In the genomic region with DNA sequence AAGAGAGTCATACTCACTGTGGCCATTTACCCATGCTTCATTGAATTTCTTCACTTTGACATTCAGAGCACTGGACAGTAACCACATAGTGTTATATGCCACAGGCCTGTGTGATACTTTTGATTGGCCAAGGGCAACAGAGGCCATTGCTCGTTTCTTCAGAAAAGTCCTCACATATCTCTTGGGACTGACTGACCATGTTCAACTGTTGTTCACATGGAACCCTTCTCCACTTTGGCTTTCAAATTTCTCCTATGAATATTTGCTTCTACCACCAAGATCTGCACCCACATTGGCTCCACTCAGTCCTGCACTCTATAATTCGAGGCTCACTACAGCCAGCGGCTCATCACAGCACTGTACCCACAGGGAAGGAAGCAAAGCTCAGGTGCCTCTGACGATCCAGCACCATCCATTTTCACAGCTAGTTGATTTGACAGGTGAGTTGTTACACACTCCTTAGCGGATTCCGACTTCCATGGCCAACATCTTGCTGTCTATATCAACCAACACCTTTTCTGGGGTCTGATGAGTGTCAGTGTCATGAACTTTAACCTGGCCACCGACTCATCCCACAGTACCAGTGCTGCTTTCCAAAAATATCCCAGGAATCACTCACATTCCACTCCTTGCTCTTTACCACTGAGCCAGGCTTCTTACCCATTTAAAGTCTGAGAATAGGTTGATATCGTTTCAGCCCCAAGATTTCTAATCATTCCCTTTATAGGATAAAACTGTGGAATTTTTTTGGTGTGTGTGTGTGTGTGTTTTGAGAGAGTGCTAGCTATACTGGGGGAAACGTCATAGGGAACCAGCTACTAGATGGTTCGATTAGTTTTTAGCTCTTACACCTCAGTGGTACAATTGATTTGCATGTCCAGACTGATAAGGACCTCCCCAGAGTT, we compare ENCODE assay signal across 8 mouse cellular contexts.
DNase-seq lines count a peak whose midpoint lies in the region; ATAC-seq and TF ChIP-seq lines count a peak whose summit lies in the region.
"Had no signal": no experiment of that assay in that cellular context is flagged by ENCODE, and none has a peak within 500 bp of the region (broad histone marks: within the 10 kb centered on the region; RNA-seq: fewer than 3 reads in every experiment).

No protein-coding gene starts in this region.

- no peaks in the 10 kb centered on the region for H3K27me3 ChIP-seq in embryonic facial prominence, embryonic 12.5 days
- H3K27me3 ChIP-seq in heart, embryonic 13.5 days (replicated peaks) = no peaks in the 10 kb centered on the region
- H3K27me3 ChIP-seq in kidney, embryonic 16.5 days (ENCODE audit: insufficient read depth, low read length) = no peaks in the 10 kb centered on the region

- no peak overlapping the region for H3K4me2 ChIP-seq in embryonic facial prominence, embryonic 12.5 days (replicated peaks)
- no peak overlapping the region for H3K4me2 ChIP-seq in heart, embryonic 13.5 days
- H3K4me2 ChIP-seq in kidney, embryonic 16.5 days (replicated peaks; ENCODE audit: low read depth, low read length) = no peak overlapping the region

- H3K9ac ChIP-seq in ES-E14 (ENCODE audit: insufficient read depth, low read depth, low read length, poor library complexity, severe bottlenecking) = no peak overlapping the region
- H3K9ac ChIP-seq in embryonic facial prominence, embryonic 12.5 days = no peak overlapping the region
- H3K9ac ChIP-seq in heart, embryonic 13.5 days = no peak overlapping the region
- H3K9ac ChIP-seq in kidney, embryonic 16.5 days (replicated peaks; ENCODE audit: low read length) = no peak overlapping the region

- no peaks in the 10 kb centered on the region for H3K36me3 ChIP-seq in ES-E14 (ENCODE audit: control insufficient read depth, insufficient read depth, low read length, poor library complexity, severe bottlenecking)
- H3K36me3 ChIP-seq in embryonic facial prominence, embryonic 12.5 days = no peaks in the 10 kb centered on the region
- no peaks in the 10 kb centered on the region for H3K36me3 ChIP-seq in heart, embryonic 13.5 days
- no peaks in the 10 kb centered on the region for H3K36me3 ChIP-seq in kidney, embryonic 16.5 days (ENCODE audit: insufficient read depth, low read length)

- no peak overlapping the region for H3K4me3 ChIP-seq in ES-E14 (ENCODE audit: insufficient read depth in 1 of 2, low read depth in 1 of 2, low read length in 2 of 2, poor library complexity in 1 of 2, severe bottlenecking in 1 of 2)
- H3K4me3 ChIP-seq in embryonic facial prominence, embryonic 12.5 days = no peak overlapping the region
- no peak overlapping the region for H3K4me3 ChIP-seq in heart, embryonic 13.5 days
- H3K4me3 ChIP-seq in kidney, embryonic 16.5 days (ENCODE audit: low read length) = no peak overlapping the region
- H3K4me3 ChIP-seq in lung, adult 2 months (replicated peaks; ENCODE audit: extremely low read depth, low read depth, low read length) = no peak overlapping the region

- H3K27ac ChIP-seq in ES-E14 (ENCODE audit: insufficient read depth, low read depth, low read length, poor library complexity, severe bottlenecking) = no peak overlapping the region
- H3K27ac ChIP-seq in embryonic facial prominence, embryonic 12.5 days = no peak overlapping the region
- H3K27ac ChIP-seq in heart, embryonic 13.5 days (replicated peaks) = no peak overlapping the region
- no peak overlapping the region for H3K27ac ChIP-seq in kidney, embryonic 16.5 days (ENCODE audit: low read length)
- H3K27ac ChIP-seq: macrophage had no signal

- in situ Hi-C loops in ES-E14 (cut with MboI; ENCODE audit: low sequenced_read_pairs in 2 of 2, unreplicated experiment in 2 of 2) = no loop called here

- no peak for TF ChIP-seq CTCF in lung, adult 2 months (IDR thresholded peaks at IDR 0.05; ENCODE audit: insufficient read depth, low read length)

- ATAC-seq in activated CD4-positive, CD25-positive, alpha-beta regulatory T cell, adult 4 months = peak; percentile 100
- peak; percentile 100 for ATAC-seq in embryonic facial prominence, embryonic 12.5 days (ENCODE audit: insufficient number of reproducible peaks, insufficient read depth, low FRiP score, low TSS enrichment)
- peak; percentile 100 for ATAC-seq in heart, embryonic 13.5 days (ENCODE audit: extremely low read depth, insufficient number of reproducible peaks, low FRiP score, low TSS enrichment)
- ATAC-seq in kidney, embryonic 16.5 days (ENCODE audit: low FRiP score, low TSS enrichment) = peak; percentile 100
- ATAC-seq in neutrophil, adult 5-6 weeks (ENCODE audit: extremely low read depth, insufficient number of reproducible peaks, low FRiP score, poor library complexity, severe bottlenecking) = peak; percentile 97

- WGBS in embryonic facial prominence, embryonic 12.5 days = 61% methylated on average over 10 of the region's 10 CpGs
- WGBS in heart, embryonic 13.5 days = 45% methylated on average over 10 of the region's 10 CpGs
- 59% methylated on average over 10 of the region's 10 CpGs for WGBS in kidney, embryonic 16.5 days
- 51% methylated on average over 10 of the region's 10 CpGs for WGBS in lung, adult 2 months

- H3K9me3 ChIP-seq in ES-E14 (ENCODE audit: control insufficient read depth, insufficient read depth, low read depth, low read length) = no peaks in the 10 kb centered on the region
- peaks cover 32% of the 10 kb centered on the region for H3K9me3 ChIP-seq in embryonic facial prominence, embryonic 12.5 days
- peaks cover 15% of the 10 kb centered on the region for H3K9me3 ChIP-seq in heart, embryonic 13.5 days
- H3K9me3 ChIP-seq in kidney, embryonic 16.5 days (ENCODE audit: low read length) = peaks cover 10% of the 10 kb centered on the region; the same call in 1 of the 2 replicates

- no peaks in the 10 kb centered on the region for H3K4me1 ChIP-seq in ES-E14 (ENCODE audit: control insufficient read depth in 2 of 2, insufficient read depth in 2 of 2, low read length in 2 of 2, poor library complexity in 1 of 2)
- H3K4me1 ChIP-seq in embryonic facial prominence, embryonic 12.5 days = no peaks in the 10 kb centered on the region
- H3K4me1 ChIP-seq in heart, embryonic 13.5 days = no peaks in the 10 kb centered on the region
- H3K4me1 ChIP-seq in kidney, embryonic 16.5 days (ENCODE audit: insufficient read depth, low read length) = no peaks in the 10 kb centered on the region
- H3K4me1 ChIP-seq in lung, adult 2 months (ENCODE audit: control insufficient read depth, insufficient read depth, low read length) = no peaks in the 10 kb centered on the region

- DNase-seq in ES-E14 (ENCODE audit: low read depth, low spot score) = peak; percentile 75
- DNase-seq in lung, adult 2 months = peak; percentile 20

- TF ChIP-seq POLR2A in lung, adult 2 months (IDR thresholded peaks at IDR 0.05; ENCODE audit: borderline replicate concordance, extremely low read depth, low read depth, low read length) = no peak

TF ChIP-seq in ES-E14, 5 proteins besides CTCF, POLR2A, EP300 and RAD21:
- TF ChIP-seq MAFK (IDR thresholded peaks at IDR 0.05; ENCODE audit: insufficient read depth, low read depth, low read length) (no peak), HCFC1 (IDR thresholded peaks at IDR 0.05; ENCODE audit: borderline replicate concordance, insufficient read depth, low read length) (no peak), CHD2 (IDR thresholded peaks at IDR 0.05; ENCODE audit: low read depth, low read length) (no peak), ZC3H11A (IDR thresholded peaks at IDR 0.05; ENCODE audit: borderline replicate concordance, low read depth, low read length) (no peak), ZNF384 (IDR thresholded peaks at IDR 0.05; ENCODE audit: low read depth, low read length) (no peak)
TF ChIP-seq in ES-E14: peak in this region for 0.
